Mouse (Mus musculus): ENCODE measurements around the gene Scnn1a. TPM values are rescaled to one million over a fixed set of nuclear protein-coding genes. Genes with fewer than 3 reads are reported as not detected.
"Not testable (repeated sequence)": the region's sequence is repeated elsewhere in the genome, so short reads cannot be mapped to it uniquely, and the experiment has no call there.

Scnn1a gene
- polyA plus RNA-seq, 1 experiment = 5.6 TPM

- no peak overlapping the region for H3K27ac ChIP-seq (ENCODE audit: control insufficient read depth, insufficient read depth, low read depth, low read length, poor library complexity)
- H3K4me1 ChIP-seq (ENCODE audit: control insufficient read depth, insufficient read depth, low read length) = no peaks in the 10 kb centered on the region
- 76% methylated on average over 24 of the region's 24 CpGs for WGBS
- H3K4me3 ChIP-seq (replicated peaks; ENCODE audit: control insufficient read depth, low read depth, low read length) = no peak overlapping the region
- no peak for TF ChIP-seq POLR2A (IDR thresholded peaks at IDR 0.05; ENCODE audit: borderline replicate concordance, control insufficient read depth, low read depth, low read length)
- TF ChIP-seq CTCF (IDR thresholded peaks at IDR 0.05; ENCODE audit: control insufficient read depth, insufficient read depth, low read length) = no peak
These were observed 18.1 kb upstream of the Scnn1a start for GRCm38 (mm10) chr6:125302231-125302982.

DNA sequence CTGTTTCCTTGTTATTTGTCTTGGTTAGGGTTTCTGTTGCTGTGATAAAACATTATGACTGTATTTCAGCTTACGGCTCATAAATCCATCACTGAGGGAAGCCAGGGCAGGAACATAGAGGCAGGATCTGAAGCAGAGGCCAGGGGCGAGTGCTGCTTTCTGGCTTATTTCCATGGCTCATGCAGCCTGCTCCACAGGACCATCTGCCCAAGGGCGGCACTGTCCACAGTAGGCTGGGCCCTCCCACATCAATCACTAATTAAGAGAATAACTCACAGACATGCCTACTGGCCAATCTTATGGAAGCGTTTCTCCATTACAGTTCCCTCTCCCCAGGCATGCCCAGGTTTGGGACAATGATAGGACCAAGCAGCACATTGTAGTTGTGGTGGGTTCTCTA, 17.2 kb upstream of the Scnn1a start:
- H3K4me1 ChIP-seq (ENCODE audit: control insufficient read depth, insufficient read depth, low read length) = no peaks in the 10 kb centered on the region
- H3K27ac ChIP-seq (ENCODE audit: control insufficient read depth, insufficient read depth, low read depth, low read length, poor library complexity) = no peak overlapping the region
- no peak overlapping the region for H3K4me3 ChIP-seq (replicated peaks; ENCODE audit: control insufficient read depth, low read depth, low read length)
- WGBS = 84% methylated on average over 4 of the region's 4 CpGs
- TF ChIP-seq POLR2A (IDR thresholded peaks at IDR 0.05; ENCODE audit: borderline replicate concordance, control insufficient read depth, low read depth, low read length) = no peak
- no peak for TF ChIP-seq CTCF (IDR thresholded peaks at IDR 0.05; ENCODE audit: control insufficient read depth, insufficient read depth, low read length)

GRCm38 (mm10) chr6:125304408-125304807, 16.1 kb upstream of the Scnn1a start:
- not testable (repeated sequence) for H3K27ac ChIP-seq (ENCODE audit: control insufficient read depth, insufficient read depth, low read depth, low read length, poor library complexity); H3K4me1 ChIP-seq (ENCODE audit: control insufficient read depth, insufficient read depth, low read length); H3K4me3 ChIP-seq (replicated peaks; ENCODE audit: control insufficient read depth, low read depth, low read length)
- WGBS = 81% methylated on average over 7 of the region's 7 CpGs

- no peaks in the 10 kb centered on the region for H3K4me1 ChIP-seq (ENCODE audit: control insufficient read depth, insufficient read depth, low read length)
- no peak overlapping the region for H3K4me3 ChIP-seq (replicated peaks; ENCODE audit: control insufficient read depth, low read depth, low read length)
- H3K27ac ChIP-seq (ENCODE audit: control insufficient read depth, insufficient read depth, low read depth, low read length, poor library complexity) = no peak overlapping the region
- TF ChIP-seq CTCF (IDR thresholded peaks at IDR 0.05; ENCODE audit: control insufficient read depth, insufficient read depth, low read length) (no peak), POLR2A (IDR thresholded peaks at IDR 0.05; ENCODE audit: borderline replicate concordance, control insufficient read depth, low read depth, low read length) (no peak)
- WGBS = 85% methylated on average over 6 of the region's 6 CpGs
These were observed 15.0 kb upstream of the Scnn1a start for GRCm38 (mm10) chr6:125305465-125305864.

GRCm38 (mm10) chr6:125307091-125307490, 13.4 kb upstream of the Scnn1a start:
- no peaks in the 10 kb centered on the region for H3K4me1 ChIP-seq (ENCODE audit: control insufficient read depth, insufficient read depth, low read length)
- no peak for TF ChIP-seq POLR2A (IDR thresholded peaks at IDR 0.05; ENCODE audit: borderline replicate concordance, control insufficient read depth, low read depth, low read length)
- TF ChIP-seq CTCF (IDR thresholded peaks at IDR 0.05; ENCODE audit: control insufficient read depth, insufficient read depth, low read length) = no peak
- no peak overlapping the region for H3K4me3 ChIP-seq (replicated peaks; ENCODE audit: control insufficient read depth, low read depth, low read length)
- 80% methylated on average over 5 of the region's 5 CpGs for WGBS
- no peak overlapping the region for H3K27ac ChIP-seq (ENCODE audit: control insufficient read depth, insufficient read depth, low read depth, low read length, poor library complexity)

DNA sequence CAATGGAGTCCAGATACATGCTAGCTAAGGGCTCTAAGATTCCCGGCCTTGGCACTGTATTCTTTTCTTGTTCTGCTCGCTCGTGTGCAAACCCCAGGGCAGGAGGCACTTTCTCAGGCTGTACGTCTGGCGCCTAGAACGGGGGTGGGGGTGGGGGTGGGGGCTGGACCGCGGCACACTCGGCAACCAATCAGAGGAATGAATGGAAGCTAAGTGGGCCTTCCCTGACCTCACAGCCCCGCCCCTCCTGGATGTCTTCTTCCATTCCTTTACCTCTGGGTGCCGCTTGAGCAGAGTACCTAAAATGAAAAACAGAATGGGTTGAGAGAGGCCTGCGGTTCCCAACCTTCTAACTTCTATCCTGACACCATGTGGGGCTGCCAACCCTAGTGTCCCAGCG, 11.5 kb upstream of the Scnn1a start:
- no peak overlapping the region for H3K4me3 ChIP-seq (replicated peaks; ENCODE audit: control insufficient read depth, low read depth, low read length)
- no peak overlapping the region for H3K27ac ChIP-seq (ENCODE audit: control insufficient read depth, insufficient read depth, low read depth, low read length, poor library complexity)
- no peak for TF ChIP-seq CTCF (IDR thresholded peaks at IDR 0.05; ENCODE audit: control insufficient read depth, insufficient read depth, low read length)
- WGBS = 81% methylated on average over 13 of the region's 13 CpGs
- H3K4me1 ChIP-seq (ENCODE audit: control insufficient read depth, insufficient read depth, low read length) = no peaks in the 10 kb centered on the region; the same call in 1 of the 2 replicates

GRCm38 (mm10) chr6:125309406-125309805, 11.1 kb upstream of the Scnn1a start:
- no peak for TF ChIP-seq CTCF (IDR thresholded peaks at IDR 0.05; ENCODE audit: control insufficient read depth, insufficient read depth, low read length)
- no peak for TF ChIP-seq POLR2A (IDR thresholded peaks at IDR 0.05; ENCODE audit: borderline replicate concordance, control insufficient read depth, low read depth, low read length)
- no peaks in the 10 kb centered on the region; the same call in 1 of the 2 replicates for H3K4me1 ChIP-seq (ENCODE audit: control insufficient read depth, insufficient read depth, low read length)
- no peak overlapping the region for H3K27ac ChIP-seq (ENCODE audit: control insufficient read depth, insufficient read depth, low read depth, low read length, poor library complexity)
- 81% methylated on average over 5 of the region's 5 CpGs for WGBS
- H3K4me3 ChIP-seq (replicated peaks; ENCODE audit: control insufficient read depth, low read depth, low read length) = no peak overlapping the region

- Histone ChIP-seq H3K27ac (ENCODE audit: control insufficient read depth, insufficient read depth, low read depth, low read length, poor library complexity) (no peak overlapping the region), H3K4me3 (replicated peaks; ENCODE audit: control insufficient read depth, low read depth, low read length) (no peak overlapping the region), H3K4me1 (ENCODE audit: control insufficient read depth, insufficient read depth, low read length) (no peaks in the 10 kb centered on the region; the same call in 1 of the 2 replicates)
- TF ChIP-seq POLR2A (IDR thresholded peaks at IDR 0.05; ENCODE audit: borderline replicate concordance, control insufficient read depth, low read depth, low read length) = no peak
- TF ChIP-seq CTCF (IDR thresholded peaks at IDR 0.05; ENCODE audit: control insufficient read depth, insufficient read depth, low read length) = no peak
- WGBS = 79% methylated on average over 9 of the region's 9 CpGs
These were observed 8.3 kb upstream of the Scnn1a start for GRCm38 (mm10) chr6:125312171-125312570.

Data from bone marrow, adult 2 months (tissue).